Mouse (Mus musculus): ENCODE data around the gene Vrk2. TPM values are rescaled to one million over a fixed set of nuclear protein-coding genes. Genes with fewer than 3 reads are reported as not detected.

The Vrk2 gene
- polyA plus RNA-seq (2015; fragmentation: Nextera tagmentation; extraction: Ambion mirVana), result 11.7 and 12.0 TPM in 2 replicates

GRCm38 (mm10) chr11:26593061-26594059 is at the start of gene Vrk2, which contains the start of gene Gm6899:
Gene Vrk2, minus strand, starts transcription at chr11:26593999.
Gene Gm6899, plus strand, starts transcription at chr11:26593241.
- peak within 1 kb of the TSS; percentile 81 for H3K9ac ChIP-seq
- H3K4me2 ChIP-seq, result peak within 1 kb of the TSS; percentile 83
- H3K27me3 ChIP-seq, result no peaks in the 10 kb centered on the region
- H3K27ac ChIP-seq, result peak within 1 kb of the TSS; percentile 44
- peak; percentile 98 for ATAC-seq
- H3K36me3 ChIP-seq (ENCODE audit: poor library complexity, severe bottlenecking), result no peaks in the 10 kb centered on the region
- H3K4me1 ChIP-seq, result peaks cover 16% of the 10 kb centered on the region
- peak within 1 kb of the TSS; percentile 67 for H3K4me3 ChIP-seq
- WGBS, result under 1% methylated on average over 60 of the region's 60 CpGs
- no peaks in the 10 kb centered on the region for H3K9me3 ChIP-seq (replicated peaks)

DNA sequence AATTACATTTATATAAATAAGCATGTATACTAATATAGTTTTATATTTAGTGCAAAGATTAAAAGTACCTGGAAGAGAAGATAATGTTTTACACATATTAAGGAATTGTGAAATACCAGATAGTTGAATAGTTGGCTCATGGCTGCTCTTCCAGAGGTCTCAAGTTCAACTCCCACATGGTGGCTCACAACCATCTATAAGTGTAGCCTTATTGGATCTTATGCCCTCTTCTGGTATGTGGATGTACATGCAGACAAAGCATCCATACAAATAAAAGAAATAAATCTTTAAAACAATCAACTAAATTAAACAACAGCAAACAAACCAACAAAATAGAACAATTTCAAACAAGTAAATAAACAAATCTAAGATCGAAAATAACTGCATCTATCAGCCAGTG is 48.3 kb upstream of the Vrk2 start:
- no peak overlapping the region for H3K4me2 ChIP-seq
- H3K27me3 ChIP-seq, result no peaks in the 10 kb centered on the region
- no peak overlapping the region for H3K9ac ChIP-seq
- no peak overlapping the region for H3K4me3 ChIP-seq
- ATAC-seq, result no peak
- H3K4me1 ChIP-seq, result no peaks in the 10 kb centered on the region
- no peaks in the 10 kb centered on the region for H3K36me3 ChIP-seq (ENCODE audit: poor library complexity, severe bottlenecking)
- H3K27ac ChIP-seq, result no peak overlapping the region
- 93% methylated on average over 1 of the region's 1 CpGs for WGBS
- H3K9me3 ChIP-seq (replicated peaks), result no peaks in the 10 kb centered on the region

DNA sequence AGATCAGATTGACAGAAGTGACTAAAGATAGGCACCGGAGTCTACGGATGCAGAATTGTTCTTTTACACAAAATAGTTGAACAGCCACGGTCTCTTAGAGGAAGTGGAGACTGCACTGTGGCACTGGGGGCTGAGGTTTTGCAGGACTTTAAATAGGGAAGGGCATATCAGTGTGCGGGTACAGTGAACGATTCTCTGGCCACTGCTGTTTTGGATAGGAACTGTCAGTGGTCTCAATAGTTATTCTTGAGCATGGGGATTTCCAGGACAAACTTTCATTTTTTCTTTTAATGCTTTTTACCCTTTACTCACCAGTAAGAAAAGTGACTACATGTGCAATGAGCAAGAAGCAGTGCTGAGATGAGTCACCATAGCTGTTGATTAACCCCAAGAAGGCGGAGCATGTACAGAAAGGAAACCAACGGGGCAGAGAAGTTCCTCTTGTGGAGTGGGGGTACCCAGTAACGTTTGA is 46.6 kb upstream of the Vrk2 start:
- no peaks in the 10 kb centered on the region for H3K9me3 ChIP-seq (replicated peaks)
- no peak overlapping the region for H3K4me2 ChIP-seq
- no peak overlapping the region for H3K27ac ChIP-seq
- no peak for ATAC-seq
- no peaks in the 10 kb centered on the region for H3K36me3 ChIP-seq (ENCODE audit: poor library complexity, severe bottlenecking)
- 77% methylated on average over 8 of the region's 8 CpGs for WGBS
- no peaks in the 10 kb centered on the region for H3K27me3 ChIP-seq
- no peaks in the 10 kb centered on the region for H3K4me1 ChIP-seq
- H3K4me3 ChIP-seq, result no peak overlapping the region
- H3K9ac ChIP-seq, result no peak overlapping the region

- Histone ChIP-seq H3K9me3 (replicated peaks) (no peaks in the 10 kb centered on the region), H3K27ac (no peak overlapping the region), H3K36me3 (ENCODE audit: poor library complexity, severe bottlenecking) (no peaks in the 10 kb centered on the region), H3K4me1 (no peaks in the 10 kb centered on the region), H3K9ac (no peak overlapping the region), H3K4me2 (no peak overlapping the region), H3K4me3 (no peak overlapping the region), H3K27me3 (no peaks in the 10 kb centered on the region)
- no peak for ATAC-seq
- 86% methylated on average over 1 of the region's 1 CpGs for WGBS
Measured at GRCm38 (mm10) chr11:26636239-26636638, 42.4 kb upstream of the Vrk2 start.

DNA sequence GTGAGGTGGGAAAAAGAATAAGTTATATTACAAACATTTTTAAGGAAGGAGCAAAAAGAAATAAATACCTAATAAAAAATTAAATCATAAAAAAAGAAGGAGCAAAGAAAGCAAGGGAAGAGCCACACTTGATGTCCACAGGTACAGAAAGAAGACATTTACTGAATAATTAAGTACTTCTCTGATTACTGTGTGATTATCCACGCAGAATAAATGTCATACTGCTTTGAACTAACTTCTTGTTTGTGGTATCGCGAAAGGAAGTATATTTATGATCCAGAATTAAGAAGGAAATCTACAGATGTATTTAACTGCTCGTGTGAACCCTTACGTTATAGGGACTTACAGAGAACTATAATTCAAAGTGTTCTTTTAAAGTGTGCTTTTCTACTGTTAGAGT is 28.9 kb upstream of the Vrk2 start:
- 86% methylated on average over 5 of the region's 5 CpGs for WGBS
- no peak overlapping the region for H3K4me2 ChIP-seq
- H3K36me3 ChIP-seq (ENCODE audit: poor library complexity, severe bottlenecking), result no peaks in the 10 kb centered on the region
- no peaks in the 10 kb centered on the region for H3K27me3 ChIP-seq
- no peak overlapping the region for H3K4me3 ChIP-seq
- H3K4me1 ChIP-seq, result no peaks in the 10 kb centered on the region
- no peak overlapping the region for H3K27ac ChIP-seq
- H3K9ac ChIP-seq, result no peak overlapping the region
- ATAC-seq, result no peak
- H3K9me3 ChIP-seq (replicated peaks), result no peaks in the 10 kb centered on the region

- H3K4me2 ChIP-seq, result no peak overlapping the region
- no peaks in the 10 kb centered on the region for H3K9me3 ChIP-seq (replicated peaks)
- H3K4me3 ChIP-seq, result no peak overlapping the region
- no peak for ATAC-seq
- H3K36me3 ChIP-seq (ENCODE audit: poor library complexity, severe bottlenecking), result no peaks in the 10 kb centered on the region
- 88% methylated on average over 2 of the region's 2 CpGs for WGBS
- no peak overlapping the region for H3K9ac ChIP-seq
- no peaks in the 10 kb centered on the region for H3K4me1 ChIP-seq
- no peak overlapping the region for H3K27ac ChIP-seq
- H3K27me3 ChIP-seq, result no peaks in the 10 kb centered on the region
Measured at GRCm38 (mm10) chr11:26618475-26619223, 24.9 kb upstream of the Vrk2 start.

- Histone ChIP-seq H3K4me1 (0 out of 2 replicates have a peak, but pooled peaks cover 7% of the 10 kb centered on the region), H3K27me3 (no peaks in the 10 kb centered on the region), H3K9ac (no peak overlapping the region), H3K4me3 (no peak overlapping the region), H3K36me3 (ENCODE audit: poor library complexity, severe bottlenecking) (no peaks in the 10 kb centered on the region), H3K9me3 (replicated peaks) (no peaks in the 10 kb centered on the region), H3K27ac (no peak overlapping the region), H3K4me2 (no peak overlapping the region)
- ATAC-seq, result 0 out of 2 replicates have a peak, but pooled peaks have one; percentile 36
- WGBS, result 66% methylated on average over 10 of the region's 10 CpGs
Measured at GRCm38 (mm10) chr11:26608795-26609194, 15.0 kb upstream of the Vrk2 start.

DNA sequence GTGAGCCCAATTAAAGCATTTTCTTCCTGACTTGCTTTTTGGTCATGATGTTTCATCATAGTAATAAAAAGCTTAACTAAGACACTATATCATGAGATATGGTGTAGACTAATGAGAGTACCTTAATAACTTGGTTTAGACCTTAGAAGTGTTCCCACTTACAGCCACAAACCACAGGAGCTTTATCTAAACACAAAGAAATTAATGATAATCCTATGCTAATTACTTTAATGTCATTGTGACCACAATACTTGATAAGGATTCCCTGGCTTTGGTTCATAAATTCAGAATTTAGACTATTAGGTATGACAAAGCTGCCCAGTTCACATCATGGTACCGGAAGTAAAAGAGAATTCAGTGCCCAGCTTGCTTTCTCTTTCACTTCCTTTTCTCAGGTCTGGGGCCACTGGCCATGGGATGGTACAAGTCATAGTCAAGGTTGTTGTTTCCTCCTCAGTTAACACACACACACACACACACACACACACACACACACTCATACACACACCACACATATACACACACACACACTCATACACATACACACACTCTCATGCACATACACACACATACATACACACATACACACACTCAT is 10.4 kb upstream of the Vrk2 start:
- no peaks in the 10 kb centered on the region for H3K36me3 ChIP-seq (ENCODE audit: poor library complexity, severe bottlenecking)
- H3K4me2 ChIP-seq, result no peak overlapping the region
- no peak overlapping the region for H3K27ac ChIP-seq
- H3K9me3 ChIP-seq (replicated peaks), result no peaks in the 10 kb centered on the region
- ATAC-seq, result no peak
- H3K4me3 ChIP-seq, result no peak overlapping the region
- 86% methylated on average over 1 of the region's 1 CpGs for WGBS
- no peak overlapping the region for H3K9ac ChIP-seq
- 0 out of 2 replicates have a peak, but pooled peaks cover 3% of the 10 kb centered on the region for H3K4me1 ChIP-seq
- no peaks in the 10 kb centered on the region for H3K27me3 ChIP-seq

DNA sequence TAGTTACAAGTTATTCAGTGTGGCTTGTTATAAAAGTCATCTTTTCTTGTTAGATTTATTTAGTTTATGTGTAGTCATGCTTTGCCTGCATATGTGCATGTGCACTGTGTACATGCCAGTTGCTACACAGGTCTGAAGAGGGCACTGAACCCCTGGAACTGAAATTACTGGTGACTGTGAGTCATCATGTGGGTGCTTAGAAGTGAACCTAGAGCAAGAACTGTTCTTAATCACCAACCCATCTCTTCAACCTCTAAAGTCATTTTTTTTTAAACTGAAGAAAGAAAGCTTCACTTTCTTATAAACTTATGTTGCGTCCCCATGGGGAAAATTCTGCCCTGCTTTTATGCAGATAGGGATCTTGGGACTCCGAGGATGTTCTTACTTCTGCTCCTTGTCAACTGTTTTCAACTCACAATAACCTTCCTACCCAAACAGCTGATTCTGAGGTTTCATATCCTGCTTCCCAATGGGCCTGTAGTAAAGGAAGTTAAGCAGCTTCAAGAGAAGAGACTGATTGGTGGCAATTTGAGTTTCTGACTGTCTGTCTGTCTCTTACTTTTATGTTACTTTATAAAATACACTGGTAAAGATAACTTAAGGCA is 7.9 kb upstream of the Vrk2 start:
- Histone ChIP-seq H3K36me3 (ENCODE audit: poor library complexity, severe bottlenecking) (no peaks in the 10 kb centered on the region), H3K4me1 (no peaks in the 10 kb centered on the region), H3K9ac (no peak overlapping the region), H3K9me3 (replicated peaks) (no peaks in the 10 kb centered on the region), H3K4me3 (no peak overlapping the region), H3K27ac (no peak overlapping the region), H3K27me3 (no peaks in the 10 kb centered on the region), H3K4me2 (no peak overlapping the region)
- WGBS, result 87% methylated on average over 2 of the region's 2 CpGs
- ATAC-seq, result no peak

- no peaks in the 10 kb centered on the region for H3K36me3 ChIP-seq (ENCODE audit: poor library complexity, severe bottlenecking)
- no peak overlapping the region for H3K27ac ChIP-seq
- no peaks in the 10 kb centered on the region for H3K4me1 ChIP-seq
- no peak overlapping the region for H3K9ac ChIP-seq
- no peaks in the 10 kb centered on the region for H3K27me3 ChIP-seq
- H3K4me3 ChIP-seq, result no peak overlapping the region
- ATAC-seq, result no peak
- no peak overlapping the region for H3K4me2 ChIP-seq
- no peaks in the 10 kb centered on the region for H3K9me3 ChIP-seq (replicated peaks)
- WGBS, result 94% methylated on average over 4 of the region's 4 CpGs
Measured at GRCm38 (mm10) chr11:26600692-26601091, 6.9 kb upstream of the Vrk2 start.

GRCm38 (mm10) chr11:26598876-26599275 is 5.1 kb upstream of the Vrk2 start:
- ATAC-seq, result no peak
- Histone ChIP-seq H3K36me3 (ENCODE audit: poor library complexity, severe bottlenecking) (no peaks in the 10 kb centered on the region), H3K4me2 (no peak overlapping the region), H3K27me3 (no peaks in the 10 kb centered on the region), H3K27ac (no peak overlapping the region), H3K4me3 (no peak overlapping the region), H3K4me1 (0 out of 2 replicates have a peak, but pooled peaks cover under 1% of the 10 kb centered on the region), H3K9me3 (replicated peaks) (no peaks in the 10 kb centered on the region), H3K9ac (no peak overlapping the region)
- 91% methylated on average over 1 of the region's 1 CpGs for WGBS
